In genomic region chr14:110663231-110663630, GRCm38 (mm10) we compare ENCODE assay signal across 16 mouse cellular contexts.
"Had no signal": no experiment of that assay in that cellular context is flagged by ENCODE, and none has a peak within 500 bp of the region (broad histone marks: within the 10 kb centered on the region; RNA-seq: fewer than 3 reads in every experiment).

No protein-coding gene starts in this region.

- H3K27ac ChIP-seq: liver, embryonic 13.5 days; liver, embryonic 15.5 days; macrophage; midbrain, embryonic 13.5 days; midbrain, embryonic 15.5 days; neural tube, embryonic 12.5 days; stomach, embryonic 15.5 days; stomach, postnatal 0 days had no signal

- H3K4me1 ChIP-seq: liver, embryonic 13.5 days; liver, embryonic 15.5 days; megakaryocyte, embryonic 14.5 days; midbrain, embryonic 13.5 days; midbrain, embryonic 15.5 days; neural tube, embryonic 12.5 days; stomach, embryonic 15.5 days had no signal

- H3K4me2 ChIP-seq: liver, embryonic 11.5 days; liver, embryonic 13.5 days; liver, embryonic 15.5 days; midbrain, embryonic 11.5 days; midbrain, embryonic 13.5 days; midbrain, embryonic 15.5 days; neural tube, embryonic 12.5 days; stomach, embryonic 15.5 days had no signal

- H3K9me3 ChIP-seq: liver, embryonic 13.5 days; liver, embryonic 15.5 days; megakaryocyte, embryonic 14.5 days; midbrain, embryonic 13.5 days; midbrain, embryonic 15.5 days; neural tube, embryonic 12.5 days; stomach, embryonic 15.5 days had no signal

- H3K4me3 ChIP-seq: liver, embryonic 13.5 days; liver, embryonic 15.5 days; megakaryocyte, embryonic 14.5 days; midbrain, embryonic 13.5 days; midbrain, embryonic 15.5 days; neural tube, embryonic 12.5 days; stomach, embryonic 15.5 days had no signal

- H3K27me3 ChIP-seq: liver, embryonic 13.5 days; liver, embryonic 15.5 days; megakaryocyte, embryonic 14.5 days; midbrain, embryonic 13.5 days; midbrain, embryonic 15.5 days; neural tube, embryonic 12.5 days; stomach, embryonic 15.5 days had no signal

- DNase-seq: liver, embryonic 13.5 days; liver, postnatal 0 days; right cerebral cortex, postnatal 14 days; thymus, adult 2 months; thymus, postnatal 25 days; thymus, postnatal 4 days had no signal

- H3K9ac ChIP-seq: liver, embryonic 13.5 days; liver, embryonic 15.5 days; liver, postnatal 0 days; midbrain, embryonic 13.5 days; midbrain, embryonic 15.5 days; neural tube, embryonic 12.5 days; stomach, embryonic 15.5 days had no signal

- H3K36me3 ChIP-seq: liver, embryonic 13.5 days; liver, embryonic 15.5 days; midbrain, embryonic 13.5 days; midbrain, embryonic 15.5 days; neural tube, embryonic 12.5 days; stomach, embryonic 15.5 days had no signal

- ATAC-seq: liver, postnatal 0 days; midbrain, embryonic 13.5 days; midbrain, embryonic 15.5 days had no signal
